Mouse (Mus musculus) spleen, adult 18-20 months (tissue): Measurements from ENCODE around the gene Krtap19-4.

Source experiments
- DNase-seq, 2 experiments: peaks; one replicate each; pipeline ENCODE4 v3.0.0; 2022; ENCODE audit warnings: mixed read lengths in 2 of 2

Krtap19-4 gene

DNA sequence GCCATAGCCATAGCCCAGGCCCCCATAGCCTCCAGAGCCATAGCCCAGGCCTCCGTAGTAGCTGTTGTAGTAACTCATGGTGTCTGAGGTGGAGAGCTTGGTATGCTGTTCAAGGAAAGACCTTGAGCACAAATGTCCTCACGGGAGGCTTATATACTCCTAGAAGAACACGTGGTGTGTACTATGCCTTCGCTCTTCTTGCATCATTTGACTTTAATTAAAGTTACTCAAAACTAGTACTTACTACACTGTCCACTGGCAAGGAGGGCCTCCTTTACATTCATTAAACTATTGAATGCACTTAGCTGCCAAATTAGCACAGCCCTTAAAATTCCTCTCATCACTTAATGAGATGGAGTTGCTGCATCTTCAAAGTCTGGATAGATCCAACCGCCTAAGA, at the start of gene Krtap19-4:
Gene Krtap19-4 (minus strand): TSS at position 101 of the 400 bp plus-strand sequence.
- DNase-seq = no peak

DNA sequence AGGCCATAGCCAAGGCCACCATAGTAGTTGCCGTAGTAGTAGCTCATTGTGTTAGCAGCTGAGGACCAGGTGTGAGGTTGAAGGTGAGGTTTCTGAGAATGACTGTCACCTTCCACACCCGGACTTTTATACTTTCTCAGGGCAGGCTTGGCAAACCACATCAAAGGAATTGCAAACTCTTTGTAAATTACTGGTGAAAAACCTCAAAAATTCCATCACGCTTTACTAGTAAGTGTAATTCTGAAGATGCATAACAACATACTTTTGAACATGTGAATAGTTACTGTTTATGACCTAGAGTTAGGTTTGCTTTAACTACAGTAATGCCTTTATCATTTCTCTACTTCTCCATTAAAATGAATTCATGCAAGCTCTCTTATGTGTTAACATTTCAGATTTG, 47.3 kb upstream of the Krtap19-4 start, which contains the start of gene Krtap19-9b:
Gene Krtap19-9b (minus strand): TSS at position 101 of the 400 bp plus-strand sequence.
- DNase-seq = no peak

DNA sequence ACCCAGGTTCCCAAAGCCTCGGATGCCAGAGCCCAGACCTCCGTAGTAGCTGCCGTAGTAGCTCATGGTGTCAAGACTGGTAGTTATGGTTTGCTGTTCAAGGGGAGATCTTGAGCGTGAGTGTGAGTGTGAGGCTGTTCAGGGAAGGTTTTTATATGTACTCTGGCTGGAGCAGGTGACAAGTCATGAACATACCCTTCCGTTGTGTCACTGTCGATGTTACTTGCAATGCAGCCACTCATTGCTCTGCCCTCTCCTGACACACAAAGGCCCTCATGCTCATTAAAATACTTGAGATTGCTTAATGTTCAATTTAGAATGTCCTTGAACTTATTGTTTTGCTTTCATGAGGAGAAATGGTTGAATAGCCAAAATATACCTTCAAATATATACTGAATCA, 11.5 kb upstream of the Krtap19-4 start, which contains the start of gene Krtap19-5:
Gene Krtap19-5 (minus strand): TSS at position 101 of the 400 bp plus-strand sequence.
- no peak for DNase-seq

DNA sequence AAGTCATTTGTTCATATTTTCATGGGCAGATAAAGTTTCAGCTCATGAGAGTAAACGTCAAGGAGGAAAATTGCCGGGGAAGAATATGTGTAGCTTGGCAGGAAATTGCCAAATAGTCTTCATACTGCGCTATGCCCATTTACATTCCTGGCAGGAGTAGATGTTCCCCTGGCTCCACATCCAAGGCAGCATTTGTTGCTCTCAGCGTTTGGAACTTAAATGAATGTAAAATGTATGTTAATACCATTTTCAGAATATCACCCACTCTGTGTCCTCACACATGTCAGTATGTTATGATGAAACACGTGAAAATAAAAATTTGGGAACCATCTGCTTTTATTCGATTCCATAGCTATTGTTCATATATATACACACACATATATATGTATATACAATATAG, 2.0 kb upstream of the Krtap19-4 start:
- DNase-seq = no peak

DNA sequence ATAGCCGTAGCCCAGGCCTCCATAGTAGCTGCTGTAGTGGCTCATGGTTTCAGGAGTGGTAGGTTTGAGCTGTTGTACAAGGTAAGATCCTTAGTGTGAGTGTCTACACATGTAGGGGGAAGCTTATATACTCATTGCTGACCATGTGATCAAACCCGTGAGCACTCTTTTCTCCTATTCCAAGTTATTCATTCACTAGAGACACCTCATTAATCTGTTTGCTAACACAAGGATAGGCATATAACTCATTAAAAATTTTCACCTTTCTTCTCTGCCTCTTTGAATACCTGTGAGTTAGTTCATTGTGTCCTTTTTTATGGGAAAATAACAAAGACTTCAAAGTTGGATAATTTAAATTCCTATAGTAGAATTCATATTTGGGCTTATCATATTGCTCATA, 7.0 kb downstream of the Krtap19-4 start, which contains the start of gene Krtap19-3:
Gene Krtap19-3 (minus strand): TSS at position 101 of the 400 bp plus-strand sequence.
- DNase-seq = no peak

DNA sequence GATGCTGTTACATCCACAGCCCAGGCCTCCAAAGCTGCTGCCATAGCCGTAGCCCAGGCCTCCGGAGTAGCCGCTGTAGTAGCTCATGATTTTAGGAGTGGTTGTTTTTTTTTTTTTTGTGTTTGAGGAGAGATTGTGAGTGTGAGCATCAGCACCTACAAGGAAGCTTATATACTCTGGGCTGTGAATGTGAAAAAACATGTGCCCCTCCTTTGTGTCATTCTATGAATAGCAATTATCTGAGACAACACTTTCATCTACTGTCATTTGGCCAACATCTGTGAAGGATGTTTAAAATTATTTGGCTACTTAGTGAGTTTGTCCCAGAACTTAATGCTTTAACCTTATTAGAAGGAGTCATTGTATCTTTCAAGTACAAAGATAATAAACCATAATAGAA, 10.7 kb downstream of the Krtap19-4 start, which contains the start of gene Krtap19-2:
Gene Krtap19-2 (minus strand): TSS at position 101 of the 400 bp plus-strand sequence.
- no peak for DNase-seq

DNA sequence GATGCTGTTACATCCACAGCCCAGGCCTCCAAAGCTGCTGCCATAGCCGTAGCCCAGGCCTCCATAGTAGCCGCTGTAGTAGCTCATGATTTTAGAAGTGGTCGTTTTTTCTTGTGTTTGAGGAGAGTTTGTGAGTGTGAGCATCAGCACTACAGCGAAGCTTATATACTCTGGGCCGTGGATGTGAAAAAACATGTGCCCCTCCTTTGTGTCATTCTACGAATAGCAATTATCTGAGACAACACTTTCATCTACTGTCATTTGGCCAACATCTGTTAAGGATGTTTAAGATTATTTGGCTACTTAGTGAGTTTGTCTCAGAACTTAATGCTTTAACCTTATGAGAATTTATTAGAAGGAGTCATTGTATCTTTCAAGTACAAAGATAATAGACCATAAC, 15.6 kb downstream of the Krtap19-4 start, which contains the start of gene Krtap19-1:
Gene Krtap19-1 (minus strand): TSS at position 101 of the 400 bp plus-strand sequence.
- DNase-seq = no peak

DNA sequence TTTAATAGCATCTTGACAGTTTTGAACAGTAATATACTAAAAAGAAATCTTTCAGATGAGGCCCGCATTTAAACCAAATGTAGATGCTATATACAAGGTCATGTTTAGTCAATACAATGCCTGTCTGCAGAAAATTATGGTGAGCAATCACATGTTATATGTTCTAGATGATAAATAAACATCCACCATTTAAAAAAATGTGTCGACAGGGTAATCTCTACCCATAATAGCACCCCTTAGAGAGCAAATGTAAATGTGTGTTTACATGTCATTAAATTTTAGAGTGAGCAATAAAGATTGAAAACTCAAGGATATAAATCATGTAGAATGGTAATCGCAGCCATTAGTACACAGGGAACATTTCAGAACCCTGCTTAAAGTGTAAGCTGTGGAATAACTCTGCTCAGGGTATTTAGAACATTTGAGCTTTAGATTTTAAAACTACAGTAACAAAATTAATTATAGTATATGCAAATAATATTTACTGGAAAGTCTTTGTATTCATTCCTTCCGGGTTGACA, 19.9 kb downstream of the Krtap19-4 start:
- no peak for DNase-seq

DNA sequence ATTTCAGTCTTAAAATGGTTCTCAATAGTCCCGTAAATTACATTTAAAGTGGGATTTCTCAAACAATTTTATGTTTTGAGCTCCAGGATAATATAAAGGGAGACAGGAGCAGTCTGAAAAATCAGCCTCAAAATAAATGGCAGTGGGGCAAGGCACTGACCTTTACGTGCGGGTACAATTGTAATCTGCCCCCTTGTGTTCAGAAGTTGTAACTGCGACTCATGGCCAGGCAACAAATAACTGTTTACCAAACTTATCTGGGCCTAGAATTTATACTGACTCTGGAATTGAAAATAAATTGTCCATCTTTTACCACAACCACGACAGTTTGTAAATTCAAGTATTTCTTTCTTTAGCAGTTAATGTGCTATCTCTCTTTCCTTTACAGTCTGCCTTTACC, 33.4 kb downstream of the Krtap19-4 start:
- no peak for DNase-seq

DNA sequence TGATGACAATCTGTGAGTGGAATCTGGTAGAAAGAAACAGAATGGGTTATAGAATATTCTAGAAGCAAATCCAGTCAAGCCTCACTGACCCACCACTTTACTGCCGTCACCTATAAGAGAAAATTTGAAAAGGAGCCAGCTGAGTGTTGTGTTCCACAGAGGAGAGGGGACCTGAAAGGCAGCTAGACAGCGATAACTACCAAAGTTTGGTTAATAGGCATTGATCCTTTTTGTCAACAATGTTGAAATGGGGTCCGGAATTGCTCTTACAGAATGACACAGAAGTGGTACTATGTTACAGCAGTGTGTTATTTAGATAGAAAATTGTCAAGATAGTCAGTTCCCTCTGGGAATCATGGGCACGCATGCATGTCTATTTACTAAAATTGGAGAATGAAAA, 36.3 kb downstream of the Krtap19-4 start:
- DNase-seq = no peak

DNA sequence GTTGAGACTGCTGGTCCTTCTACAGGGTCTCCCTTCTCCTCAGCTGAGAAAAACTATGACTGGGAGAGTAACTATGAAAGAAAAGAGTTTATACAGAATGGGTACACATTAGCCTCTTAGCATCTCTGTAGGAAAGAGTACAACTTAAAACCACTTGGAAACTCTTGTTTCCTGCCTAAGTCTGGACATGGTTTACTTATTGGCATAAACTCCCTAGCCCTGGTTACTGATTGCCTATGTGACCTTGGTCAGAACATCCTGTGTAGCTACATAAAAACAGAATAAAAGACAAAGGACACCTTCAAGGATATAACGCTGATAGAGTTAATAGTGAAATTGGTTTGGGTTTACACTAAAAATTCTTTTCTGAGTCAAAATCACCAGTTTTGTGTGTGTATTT, 37.5 kb downstream of the Krtap19-4 start:
- DNase-seq = no peak
